Mouse (Mus musculus) spleen, adult 18-20 months (tissue): ENCODE results near the gene Gfpt2.
"Not testable (repeated sequence)": the region's sequence is repeated elsewhere in the genome, so short reads cannot be mapped to it uniquely, and the experiment has no call there.

Source experiments
- DNase-seq, 2 experiments: peaks; one replicate each; pipeline ENCODE4 v3.0.0; 2022; ENCODE audit warnings: mixed read lengths in 2 of 2

The Gfpt2 gene

GRCm38 (mm10) chr11:49794342-49795144, 565 bp downstream of the Gfpt2 start:
- DNase-seq: no peak

- no peak for DNase-seq
Observed at GRCm38 (mm10) chr11:49798931-49799330, 5.0 kb downstream of the Gfpt2 start.

- no peak for DNase-seq
Observed at GRCm38 (mm10) chr11:49801516-49801915, 7.5 kb downstream of the Gfpt2 start.

GRCm38 (mm10) chr11:49803801-49804200, 9.8 kb downstream of the Gfpt2 start:
- DNase-seq: no peak

- DNase-seq: no peak
Observed at GRCm38 (mm10) chr11:49806218-49806617, 12.2 kb downstream of the Gfpt2 start.

- DNase-seq: no peak
Observed at GRCm38 (mm10) chr11:49808946-49809345, 15.0 kb downstream of the Gfpt2 start.

- not testable (repeated sequence) for DNase-seq
Observed at GRCm38 (mm10) chr11:49810696-49811095, 16.7 kb downstream of the Gfpt2 start.

GRCm38 (mm10) chr11:49811099-49811541, 17.1 kb downstream of the Gfpt2 start:
- DNase-seq: no peak

- no peak for DNase-seq
Observed at GRCm38 (mm10) chr11:49811879-49812278, 17.9 kb downstream of the Gfpt2 start.

GRCm38 (mm10) chr11:49818869-49819566, 25.0 kb downstream of the Gfpt2 start:
- DNase-seq: no peak

GRCm38 (mm10) chr11:49819676-49820075, 25.7 kb downstream of the Gfpt2 start:
- DNase-seq: no peak

GRCm38 (mm10) chr11:49820928-49821327, 26.9 kb downstream of the Gfpt2 start:
- no peak for DNase-seq

- DNase-seq: no peak
Observed at GRCm38 (mm10) chr11:49821546-49821945, 27.6 kb downstream of the Gfpt2 start.

- DNase-seq: no peak
Observed at GRCm38 (mm10) chr11:49822337-49822736, 28.4 kb downstream of the Gfpt2 start.

- peak; percentile 52 to 80 for DNase-seq
Observed at GRCm38 (mm10) chr11:49824896-49825295, 30.9 kb downstream of the Gfpt2 start.

- DNase-seq: no peak
Observed at GRCm38 (mm10) chr11:49827243-49827642, 33.3 kb downstream of the Gfpt2 start.

GRCm38 (mm10) chr11:49829176-49829745, 35.3 kb downstream of the Gfpt2 start:
- DNase-seq: no peak

- no peak for DNase-seq
Observed at GRCm38 (mm10) chr11:49831980-49832379, 38.0 kb downstream of the Gfpt2 start.

GRCm38 (mm10) chr11:49832962-49833361, 39.0 kb downstream of the Gfpt2 start:
- DNase-seq: no peak

GRCm38 (mm10) chr11:49834248-49834647, 40.3 kb downstream of the Gfpt2 start:
- DNase-seq: no peak

GRCm38 (mm10) chr11:49835257-49835956, 41.4 kb downstream of the Gfpt2 start:
- DNase-seq: no peak

GRCm38 (mm10) chr11:49837717-49838407, 43.9 kb downstream of the Gfpt2 start:
- no peak for DNase-seq
